Comparison of ENCODE assay signal across 8 mouse cellular contexts in genomic region chr11:94213735-94214594, GRCm38 (mm10). TPM values are rescaled to one million over a fixed set of nuclear protein-coding genes. Genes with fewer than 3 reads are reported as not detected.
DNase-seq lines count a peak whose midpoint lies in the region; ATAC-seq lines count a peak whose summit lies in the region.

No protein-coding gene starts in this region.

- H3K9ac ChIP-seq in forebrain, embryonic 12.5 days = 0 out of 2 replicates have a peak overlapping the region, but pooled peaks have one; percentile 40
- peak overlapping the region; percentile 35; the same call in 1 of the 2 replicates for H3K9ac ChIP-seq in kidney, embryonic 16.5 days (replicated peaks; ENCODE audit: low read length)

- peaks cover 14% of the 10 kb centered on the region for H3K4me1 ChIP-seq in heart, embryonic 10.5 days
- H3K4me1 ChIP-seq in forebrain, embryonic 12.5 days = peaks cover 33% of the 10 kb centered on the region
- H3K4me1 ChIP-seq in kidney, embryonic 16.5 days (ENCODE audit: insufficient read depth, low read length) = peaks cover 16% of the 10 kb centered on the region

- H3K9me3 ChIP-seq in heart, embryonic 10.5 days = no peaks in the 10 kb centered on the region
- no peaks in the 10 kb centered on the region for H3K9me3 ChIP-seq in forebrain, embryonic 12.5 days
- H3K9me3 ChIP-seq in kidney, embryonic 16.5 days (ENCODE audit: low read length) = no peaks in the 10 kb centered on the region

- H3K27ac ChIP-seq in heart, embryonic 10.5 days = no peak overlapping the region
- H3K27ac ChIP-seq in forebrain, embryonic 12.5 days = no peak overlapping the region
- H3K27ac ChIP-seq in kidney, embryonic 16.5 days (ENCODE audit: low read length) = no peak overlapping the region

- DNase-seq in heart, embryonic 10.5 days (ENCODE audit: low spot score) = no peak
- DNase-seq in heart, adult 9 months (ENCODE audit: low spot score in 2 of 2) = no peak
- peak; percentile 20 for DNase-seq in R1 (ENCODE audit: low read depth, low spot score)
- no peak for DNase-seq in spleen, postnatal 10 days (ENCODE audit: low spot score in 2 of 2)
- DNase-seq in urinary bladder, postnatal 10 days (ENCODE audit: low spot score) = no peak
- DNase-seq in left cerebral cortex, adult 18-20 months (ENCODE audit: low spot score in 2 of 2) = no peak

- peak overlapping the region; percentile 23; the same call in 1 of the 2 replicates for H3K4me3 ChIP-seq in heart, embryonic 10.5 days
- H3K4me3 ChIP-seq in forebrain, embryonic 12.5 days (replicated peaks) = peak overlapping the region; percentile 21; the same call in 1 of the 2 replicates
- H3K4me3 ChIP-seq in kidney, embryonic 16.5 days (ENCODE audit: low read length) = peak overlapping the region; percentile 29

- no peak for ATAC-seq in forebrain, embryonic 12.5 days (ENCODE audit: low FRiP score)
- no peak for ATAC-seq in kidney, embryonic 16.5 days (ENCODE audit: low FRiP score, low TSS enrichment)

- H3K4me2 ChIP-seq in forebrain, embryonic 12.5 days = peak overlapping the region; percentile 6
- H3K4me2 ChIP-seq in kidney, embryonic 16.5 days (replicated peaks; ENCODE audit: low read depth, low read length) = peak overlapping the region; percentile 58

- H3K27me3 ChIP-seq in heart, embryonic 10.5 days (ENCODE audit: insufficient read depth, poor library complexity, severe bottlenecking) = no peaks in the 10 kb centered on the region
- no peaks in the 10 kb centered on the region for H3K27me3 ChIP-seq in forebrain, embryonic 12.5 days
- no peaks in the 10 kb centered on the region for H3K27me3 ChIP-seq in kidney, embryonic 16.5 days (ENCODE audit: insufficient read depth, low read length)

- peaks cover 14% of the 10 kb centered on the region for H3K36me3 ChIP-seq in heart, embryonic 10.5 days
- peaks cover 16% of the 10 kb centered on the region for H3K36me3 ChIP-seq in forebrain, embryonic 12.5 days (replicated peaks)
- H3K36me3 ChIP-seq in kidney, embryonic 16.5 days (ENCODE audit: insufficient read depth, low read length) = peaks cover 11% of the 10 kb centered on the region; the same call in 1 of the 2 replicates

- 90% methylated on average over 29 of the region's 29 CpGs for WGBS in heart, embryonic 10.5 days
- WGBS in forebrain, embryonic 12.5 days = 89% methylated on average over 29 of the region's 29 CpGs
- WGBS in kidney, embryonic 16.5 days = 71% methylated on average over 29 of the region's 29 CpGs

RNA-seq across cellular contexts. Expression of gene Tob1, which starts 2.7 kb away (rescaled TPM):
- polyA plus RNA-seq in heart, embryonic 10.5 days (2016; fragmentation: Nextera tagmentation; extraction: Ambion mirVana) = 18.5 and 21.7 TPM in 2 replicates
- polyA plus RNA-seq in forebrain, embryonic 12.5 days (2016; fragmentation: Nextera tagmentation; extraction: Ambion mirVana) = 42.6 and 43.1 TPM in 2 replicates
- polyA plus RNA-seq in kidney, embryonic 16.5 days (2015; fragmentation: Nextera tagmentation; extraction: Ambion mirVana) = 31.9 and 36.1 TPM in 2 replicates
- total RNA-seq in left cerebral cortex, adult 18-20 months (2021) = 10 to 100 TPM; 40.6 to 42.1 TPM

RNA-seq across cellular contexts. Expression of gene Wfikkn2, which starts 31.8 kb away (rescaled TPM):
- polyA plus RNA-seq in heart, embryonic 10.5 days (2016; fragmentation: Nextera tagmentation; extraction: Ambion mirVana) = 0.59 and 1.7 TPM in 2 replicates
- 4.4 and 5.1 TPM in 2 replicates for polyA plus RNA-seq in forebrain, embryonic 12.5 days (2016; fragmentation: Nextera tagmentation; extraction: Ambion mirVana)
- polyA plus RNA-seq in kidney, embryonic 16.5 days (2015; fragmentation: Nextera tagmentation; extraction: Ambion mirVana) = 2.2 and 3.1 TPM in 2 replicates
- 1 to 10 TPM; 1.8 to 2.2 TPM for total RNA-seq in left cerebral cortex, adult 18-20 months (2021)
